Mouse (Mus musculus) lung, postnatal 0 days (tissue): ENCODE measurements at regions not wholly inside any gene's neighbourhood (a gene's known extent, or its start where the extent isn't known, plus 50 kb on each side); places are given as distances from the start of the nearest gene placed in this dataset.

Experiments used
- ATAC-seq: fragments of 200-750 bp; cut with Nextera tagmentation; 2 replicates; pipeline ENCODE4 v1.8.0; 2017; ENCODE audit warnings: moderate library complexity
- DNase-seq: peaks from one replicate; pipeline ENCODE4 v3.0.0-alpha.2; 2016; ENCODE audit warnings: low spot score
- H3K27ac ChIP-seq: fragments of 300-500 bp; sonication (generic); 2 replicates; pipeline ENCODE4 v1.5.1; 2014; ENCODE audit warnings: antibody characterized with exemption, mild to moderate bottlenecking, low read length, mixed read lengths
- H3K27me3 ChIP-seq: fragments of 300-500 bp; sonication (generic); replicated peaks from 2 replicates; pipeline ENCODE4 v1.6.1; 2014; ENCODE audit warnings: low read length, mixed read lengths; ENCODE audit not compliant: insufficient read depth
- H3K36me3 ChIP-seq: fragments of 300-500 bp; sonication (generic); 2 replicates; pipeline ENCODE4 v1.6.1; 2014; ENCODE audit warnings: low read length, mixed read lengths; ENCODE audit not compliant: insufficient read depth
- H3K4me1 ChIP-seq: fragments of 300-500 bp; sonication (generic); 2 replicates; pipeline ENCODE4 v1.6.1; 2014; ENCODE audit warnings: antibody characterized with exemption, low read depth, low read length, mixed read lengths; ENCODE audit not compliant: insufficient read depth
- H3K4me2 ChIP-seq: fragments of 300-500 bp; sonication (generic); replicated peaks from 2 replicates; pipeline ENCODE4 v1.6.1; 2014; ENCODE audit warnings: low read depth, mild to moderate bottlenecking, low read length, moderate library complexity, mixed read lengths
- H3K4me3 ChIP-seq: fragments of 300-500 bp; sonication (generic); 2 replicates; pipeline ENCODE4 v1.5.1; 2014; ENCODE audit warnings: low read depth, low read length
- H3K9ac ChIP-seq: fragments of 300-500 bp; sonication (generic); replicated peaks from 2 replicates; pipeline ENCODE4 v1.6.1; 2014; ENCODE audit warnings: low read depth, mild to moderate bottlenecking
- H3K9me3 ChIP-seq: fragments of 300-500 bp; sonication (generic); 2 replicates; pipeline ENCODE4 v1.6.1; 2016; ENCODE audit warnings: low read length, mixed read lengths
- CTCF ChIP-seq: IDR thresholded peaks from 2 replicates; pipeline ENCODE4 v1.5.1; 2016; ENCODE audit warnings: antibody characterized with exemption, mild to moderate bottlenecking
- EP300 ChIP-seq: IDR thresholded peaks from 2 replicates; pipeline ENCODE4 v1.6.1; 2016; ENCODE audit warnings: antibody characterized with exemption, mild to moderate bottlenecking, control low read depth
- WGBS: fragments of 180-500 bp; shearing (Covaris S2); extraction: QIAGEN DNeasy Blood & Tissue Kit; methylation state at CpG from one replicate; pipeline ENCODE4 v1.1.7; 2014; 5-methylcytosine and 5-hydroxymethylcytosine counted together

DNA sequence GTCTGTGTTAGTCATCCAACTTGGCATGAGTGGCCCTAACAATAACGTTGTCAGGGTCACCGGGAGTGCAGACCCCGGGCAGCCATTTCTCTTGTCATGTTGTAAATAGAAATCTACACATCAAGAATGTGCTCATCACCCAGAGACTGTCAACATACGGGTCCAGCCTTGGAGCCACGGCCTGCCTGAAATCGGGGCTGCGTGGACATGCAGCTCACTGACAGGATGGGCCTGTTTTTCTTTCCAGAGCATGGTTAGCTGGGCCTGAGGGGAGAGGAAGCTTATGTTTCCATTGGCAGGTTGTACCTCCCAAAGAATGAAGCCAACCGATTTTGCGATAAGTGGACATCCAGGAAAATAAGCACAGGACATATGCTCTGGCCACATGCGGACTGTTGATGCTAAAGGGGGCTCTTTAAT is 101.1 kb downstream of the Spata18 start:
- Histone ChIP-seq H3K27ac (no peak overlapping the region), H3K4me2 (no peak overlapping the region), H3K36me3 (no peaks in the 10 kb centered on the region), H3K9me3 (no peaks in the 10 kb centered on the region), H3K9ac (no peak overlapping the region), H3K4me1 (no peaks in the 10 kb centered on the region), H3K27me3 (no peaks in the 10 kb centered on the region), H3K4me3 (no peak overlapping the region)
- TF ChIP-seq EP300, result no peak
- TF ChIP-seq CTCF, result no peak
- DNase-seq (peak; percentile 46), ATAC-seq (peak; percentile 79)
- 47% methylated on average over 10 of the region's 10 CpGs for WGBS

- TF ChIP-seq CTCF (no peak), EP300 (no peak)
- WGBS, result 68% methylated on average over 7 of the region's 7 CpGs
- H3K4me2 ChIP-seq, result no peak overlapping the region
- no peak overlapping the region for H3K4me3 ChIP-seq
- H3K36me3 ChIP-seq, result no peaks in the 10 kb centered on the region
- no peak overlapping the region for H3K9ac ChIP-seq
- no peak for DNase-seq
- no peak for ATAC-seq
- no peaks in the 10 kb centered on the region for H3K4me1 ChIP-seq
- H3K27me3 ChIP-seq, result no peaks in the 10 kb centered on the region
- H3K27ac ChIP-seq, result no peak overlapping the region
- no peaks in the 10 kb centered on the region for H3K9me3 ChIP-seq
Observed at GRCm38 (mm10) chr5:73753827-73754226, 102.6 kb downstream of the Spata18 start.

DNA sequence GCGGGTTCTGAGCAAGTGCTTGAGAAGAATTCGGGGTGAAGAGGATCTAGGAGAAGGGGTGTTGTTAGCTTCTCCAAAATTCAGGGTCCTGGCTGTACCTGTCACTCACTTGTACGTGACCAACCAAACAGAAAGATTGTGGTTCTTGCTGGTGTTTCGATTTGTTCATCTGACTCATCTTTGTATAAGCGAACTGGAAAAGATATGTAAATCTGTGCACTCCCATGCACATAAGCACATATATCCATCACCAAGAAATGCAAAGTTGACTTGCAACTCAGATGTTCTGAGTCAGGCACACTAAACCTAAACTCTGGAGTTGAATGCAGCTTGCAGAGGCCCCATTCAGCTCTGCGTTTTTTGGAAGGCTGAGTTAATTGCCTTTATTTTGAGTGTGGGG is 107.4 kb downstream of the Spata18 start:
- Histone ChIP-seq H3K27ac (no peak overlapping the region), H3K9me3 (no peaks in the 10 kb centered on the region), H3K9ac (no peak overlapping the region), H3K4me2 (no peak overlapping the region), H3K4me1 (no peaks in the 10 kb centered on the region), H3K36me3 (no peaks in the 10 kb centered on the region), H3K4me3 (no peak overlapping the region), H3K27me3 (no peaks in the 10 kb centered on the region)
- no peak for ATAC-seq
- TF ChIP-seq EP300 (no peak), CTCF (no peak)
- 83% methylated on average over 6 of the region's 6 CpGs for WGBS
- no peak for DNase-seq

GRCm38 (mm10) chr5:73761236-73761635 is 110.1 kb downstream of the Spata18 start:
- H3K36me3 ChIP-seq, result no peaks in the 10 kb centered on the region

GRCm38 (mm10) chr5:73761709-73762108 is 110.5 kb downstream of the Spata18 start:
- 21% methylated on average over 8 of the region's 8 CpGs for WGBS
- Histone ChIP-seq H3K27ac (no peak overlapping the region), H3K27me3 (no peaks in the 10 kb centered on the region), H3K4me1 (no peaks in the 10 kb centered on the region), H3K4me2 (no peak overlapping the region), H3K36me3 (no peaks in the 10 kb centered on the region), H3K9ac (no peak overlapping the region), H3K9me3 (no peaks in the 10 kb centered on the region), H3K4me3 (no peak overlapping the region)
- ATAC-seq (peak; percentile 87), DNase-seq (peak; percentile 77)
- peak; percentile 48 for TF ChIP-seq EP300
- TF ChIP-seq CTCF, result peak; percentile 85

More at GRCm38 (mm10) chr5:73761236-73761635, 110.1 kb downstream of the Spata18 start:
- no peak overlapping the region for H3K9ac ChIP-seq
- WGBS, result 73% methylated on average over 1 of the region's 1 CpGs
- H3K4me1 ChIP-seq, result no peaks in the 10 kb centered on the region
- no peak for ATAC-seq
- TF ChIP-seq EP300 (no peak), CTCF (no peak)
- no peak overlapping the region for H3K27ac ChIP-seq
- no peak overlapping the region for H3K4me2 ChIP-seq
- H3K4me3 ChIP-seq, result no peak overlapping the region
- H3K27me3 ChIP-seq, result no peaks in the 10 kb centered on the region
- DNase-seq, result no peak
- no peaks in the 10 kb centered on the region for H3K9me3 ChIP-seq

DNA sequence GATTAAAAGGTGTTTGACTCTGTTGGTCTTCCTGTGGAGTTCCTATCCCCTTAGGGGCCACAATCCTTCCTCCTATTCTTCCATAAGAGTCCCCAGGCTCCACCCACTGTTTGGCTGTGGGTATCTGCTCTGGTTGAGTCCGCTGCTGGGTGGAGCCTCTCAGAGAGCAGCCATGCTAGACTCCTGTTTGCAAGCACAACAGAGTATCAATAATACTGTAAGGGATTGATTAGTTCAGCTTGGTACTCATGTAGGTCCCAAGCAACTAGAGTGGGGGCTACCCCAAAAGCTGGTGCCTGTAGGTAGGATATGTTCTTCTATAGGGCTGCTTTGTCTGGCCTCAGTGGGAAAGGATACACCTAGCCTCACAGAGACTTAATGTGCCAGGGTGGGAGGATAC is 113.0 kb downstream of the Spata18 start:
- H3K9ac ChIP-seq, result no peak overlapping the region
- H3K4me2 ChIP-seq, result no peak overlapping the region
- H3K27me3 ChIP-seq, result no peaks in the 10 kb centered on the region
- no peaks in the 10 kb centered on the region for H3K9me3 ChIP-seq
- no peak for ATAC-seq
- TF ChIP-seq EP300, result no peak
- no peak for TF ChIP-seq CTCF
- H3K27ac ChIP-seq, result no peak overlapping the region
- H3K4me3 ChIP-seq, result no peak overlapping the region
- H3K4me1 ChIP-seq, result no peaks in the 10 kb centered on the region
- H3K36me3 ChIP-seq, result no peaks in the 10 kb centered on the region
- 78% methylated on average over 1 of the region's 1 CpGs for WGBS
- no peak for DNase-seq

GRCm38 (mm10) chr5:73765466-73765865 is 114.3 kb downstream of the Spata18 start:
- Histone ChIP-seq H3K4me1 (no peaks in the 10 kb centered on the region), H3K27me3 (no peaks in the 10 kb centered on the region), H3K36me3 (no peaks in the 10 kb centered on the region), H3K9ac (no peak overlapping the region), H3K4me2 (no peak overlapping the region), H3K4me3 (no peak overlapping the region), H3K9me3 (no peaks in the 10 kb centered on the region), H3K27ac (no peak overlapping the region)
- no peak for TF ChIP-seq EP300
- TF ChIP-seq CTCF, result no peak
- ATAC-seq (no peak), DNase-seq (peak; percentile 26)
- WGBS, result 70% methylated on average over 7 of the region's 7 CpGs
